Mouse (Mus musculus) hindbrain, embryonic 10.5 days (tissue): ENCODE measurements around the gene Pagr1b. TPM values are rescaled to one million over a fixed set of nuclear protein-coding genes. Genes with fewer than 3 reads are reported as not detected.

Experiments used
- DNase-seq: peaks from one replicate; pipeline ENCODE4 v3.0.0-alpha.2; 2017; ENCODE audit warnings: low spot score
- H3K27ac ChIP-seq: fragments of 300-500 bp; sonication (generic); 2 replicates; pipeline ENCODE4 v1.5.1; 2016; ENCODE audit warnings: mild to moderate bottlenecking, moderate library complexity
- H3K27me3 ChIP-seq: fragments of 300-500 bp; sonication (generic); 2 replicates; pipeline ENCODE4 v1.6.1; 2016; ENCODE audit warnings: mild to moderate bottlenecking; ENCODE audit not compliant: poor library complexity, insufficient read depth, severe bottlenecking
- H3K36me3 ChIP-seq: fragments of 300-500 bp; sonication (generic); 2 replicates; pipeline ENCODE4 v1.6.1; 2016; ENCODE audit warnings: mild to moderate bottlenecking, moderate library complexity
- H3K4me1 ChIP-seq: fragments of 300-500 bp; sonication (generic); replicated peaks from 2 replicates; pipeline ENCODE4 v1.6.1; 2016; ENCODE audit warnings: mild to moderate bottlenecking
- H3K4me3 ChIP-seq: fragments of 300-500 bp; sonication (generic); 2 replicates; pipeline ENCODE4 v1.5.1; 2016; ENCODE audit warnings: mild to moderate bottlenecking, moderate library complexity
- H3K9me3 ChIP-seq: fragments of 300-500 bp; sonication (generic); 2 replicates; pipeline ENCODE4 v1.6.1; 2016; ENCODE audit warnings: mild to moderate bottlenecking, moderate library complexity
- WGBS: fragments of 180-500 bp; shearing (Covaris S2); methylation state at CpG from one replicate; pipeline ENCODE4 v1.1.7; 2016; 5-methylcytosine and 5-hydroxymethylcytosine counted together
- polyA plus RNA-seq: library from polyadenylated mRNA; unstranded; fragments of >200 nt; fragmentation: Nextera tagmentation; extraction: Ambion mirVana; gene quantifications from 2 replicates; pipeline ENCODE4 v1.2.1, GENCODE M21; 2016

Gene Pagr1b
- polyA plus RNA-seq, 1 experiment from 2014 or later: 0.55 TPM

DNA sequence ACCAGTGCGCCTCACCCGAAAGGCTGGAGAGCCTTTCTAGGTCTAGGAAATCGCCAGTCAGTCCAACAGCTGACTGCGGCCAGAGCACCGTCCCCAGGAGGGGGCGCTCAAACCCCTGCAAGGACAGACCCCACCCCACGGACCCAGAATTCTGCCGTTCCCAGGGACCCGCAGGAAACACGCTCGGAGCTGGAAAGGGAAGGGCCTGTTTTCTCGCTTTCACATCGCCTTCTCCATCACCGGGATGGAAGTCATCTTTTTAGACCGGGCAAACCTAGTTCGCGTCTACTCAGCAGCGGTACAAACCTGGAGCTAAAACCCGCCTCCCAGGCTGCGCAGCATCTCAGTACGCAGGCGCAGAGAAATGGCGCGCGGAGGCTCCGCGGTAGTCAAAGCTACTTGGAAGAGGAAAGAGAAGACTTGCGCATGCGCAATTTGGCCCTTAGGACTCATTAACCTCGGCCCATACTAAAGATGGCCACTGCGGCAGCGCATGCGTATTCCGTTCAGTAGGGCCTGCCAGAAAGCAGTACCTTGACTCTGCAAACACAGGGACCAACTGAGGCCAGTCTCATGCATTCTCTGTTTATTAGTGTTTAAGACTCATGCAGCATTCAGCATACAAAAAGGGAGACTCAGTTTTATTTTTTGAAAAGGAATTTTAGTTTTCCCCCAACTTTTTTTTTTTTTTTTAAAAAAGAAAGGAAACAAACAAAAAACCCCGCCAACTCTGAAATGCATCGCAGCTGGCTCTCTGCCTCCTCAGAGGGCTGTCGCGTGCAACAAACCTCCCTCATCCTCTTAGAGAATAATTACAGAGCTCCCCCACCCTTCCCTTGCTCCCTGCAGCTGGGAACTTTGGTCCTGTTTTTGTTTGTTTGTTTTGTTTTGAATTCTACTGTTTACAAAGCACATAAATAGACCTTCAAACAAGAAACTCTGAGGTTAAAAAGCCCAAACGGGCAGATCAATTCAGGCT is 976 bp upstream of the Pagr1b start, which contains the start of gene Pagr1a:
Gene Pagr1a (minus strand): TSS at position 382 of the 979 bp plus-strand sequence.
- no peaks in the 10 kb centered on the region for H3K27me3 ChIP-seq
- H3K9me3 ChIP-seq: no peaks in the 10 kb centered on the region
- peak within 1 kb of the TSS; percentile 98 for H3K27ac ChIP-seq
- peak within 1 kb of the TSS; percentile 90 for H3K4me3 ChIP-seq
- peaks cover 47% of the 10 kb centered on the region for H3K36me3 ChIP-seq
- peaks cover 81% of the 10 kb centered on the region for H3K4me1 ChIP-seq
- WGBS: 5% methylated on average over 39 of the region's 39 CpGs
- peak; percentile 99 for DNase-seq

DNA sequence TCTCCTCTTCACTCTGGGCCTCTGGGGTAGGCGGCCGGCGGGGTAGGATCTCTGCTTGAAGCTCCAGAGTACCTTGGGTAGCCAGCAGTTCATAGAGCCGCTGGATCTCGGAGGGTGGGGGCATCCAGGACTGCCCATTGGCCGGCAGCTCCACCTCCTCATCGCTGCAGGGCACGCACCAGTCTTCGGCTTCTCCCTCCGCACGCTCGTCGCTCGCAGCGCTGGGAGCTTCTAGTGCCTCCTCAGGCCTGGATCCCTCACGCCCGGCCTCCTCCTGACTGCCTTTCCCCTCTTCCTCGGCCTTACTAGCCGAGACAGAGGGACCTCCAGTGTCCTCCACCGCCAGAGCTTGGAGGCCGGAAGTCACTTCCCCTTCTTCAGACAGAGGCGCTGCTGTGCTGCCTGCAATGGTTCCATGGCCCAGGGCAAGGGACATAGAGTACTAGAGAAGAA is 228 bp upstream of the Pagr1b start:
- under 1% methylated on average over 22 of the region's 22 CpGs for WGBS
- no peaks in the 10 kb centered on the region for H3K9me3 ChIP-seq
- no peaks in the 10 kb centered on the region for H3K27me3 ChIP-seq
- no peak for DNase-seq
- peak overlapping the region; percentile 87 for H3K4me3 ChIP-seq
- peak overlapping the region; percentile 98 for H3K27ac ChIP-seq
- peaks cover 48% of the 10 kb centered on the region for H3K36me3 ChIP-seq
- H3K4me1 ChIP-seq: peaks cover 77% of the 10 kb centered on the region

- DNase-seq: peak; percentile 49
- Histone ChIP-seq H3K9me3 (no peaks in the 10 kb centered on the region), H3K27ac (peak overlapping the region; percentile 98), H3K36me3 (peaks cover 51% of the 10 kb centered on the region), H3K27me3 (no peaks in the 10 kb centered on the region), H3K4me3 (peak overlapping the region; percentile 87), H3K4me1 (peaks cover 74% of the 10 kb centered on the region)
- 1% methylated on average over 10 of the region's 10 CpGs for WGBS
Observed at GRCm38 (mm10) chr7:127016081-127016480, 203 bp downstream of the Pagr1b start.

GRCm38 (mm10) chr7:127014993-127015392 is 1.3 kb downstream of the Pagr1b start:
- no peaks in the 10 kb centered on the region for H3K9me3 ChIP-seq
- peak overlapping the region; percentile 98; the same call in 1 of the 2 replicates for H3K27ac ChIP-seq
- H3K27me3 ChIP-seq: no peaks in the 10 kb centered on the region
- H3K4me1 ChIP-seq: peaks cover 63% of the 10 kb centered on the region
- H3K4me3 ChIP-seq: peak overlapping the region; percentile 87; the same call in 1 of the 2 replicates
- H3K36me3 ChIP-seq: peaks cover 51% of the 10 kb centered on the region
- 95% methylated on average over 12 of the region's 12 CpGs for WGBS
- no peak for DNase-seq

- H3K27ac ChIP-seq: peak within 1 kb of the TSS; percentile 98
- peak; percentile 26 for DNase-seq
- 66% methylated on average over 11 of the region's 11 CpGs for WGBS
Observed at GRCm38 (mm10) chr7:127014320-127014719, 2.0 kb downstream of the Pagr1b start, which contains the start of gene Mvp. Gene Mvp, minus strand, starts transcription at chr7:127014621.

GRCm38 (mm10) chr7:127013385-127013784 is 2.9 kb downstream of the Pagr1b start:
- H3K36me3 ChIP-seq: peaks cover 46% of the 10 kb centered on the region
- H3K27me3 ChIP-seq: no peaks in the 10 kb centered on the region
- H3K4me3 ChIP-seq: 0 out of 2 replicates have a peak overlapping the region, but pooled peaks have one; percentile 9
- peaks cover 58% of the 10 kb centered on the region for H3K4me1 ChIP-seq
- WGBS: 92% methylated on average over 6 of the region's 6 CpGs
- no peak overlapping the region for H3K27ac ChIP-seq
- H3K9me3 ChIP-seq: no peaks in the 10 kb centered on the region
- DNase-seq: no peak

More at GRCm38 (mm10) chr7:127014320-127014719, 2.0 kb downstream of the Pagr1b start, which contains the start of gene Mvp:
- no peaks in the 10 kb centered on the region for H3K27me3 ChIP-seq
- peak within 1 kb of the TSS; percentile 87 for H3K4me3 ChIP-seq
- peaks cover 47% of the 10 kb centered on the region for H3K36me3 ChIP-seq
- no peaks in the 10 kb centered on the region for H3K9me3 ChIP-seq
- H3K4me1 ChIP-seq: peaks cover 58% of the 10 kb centered on the region

DNA sequence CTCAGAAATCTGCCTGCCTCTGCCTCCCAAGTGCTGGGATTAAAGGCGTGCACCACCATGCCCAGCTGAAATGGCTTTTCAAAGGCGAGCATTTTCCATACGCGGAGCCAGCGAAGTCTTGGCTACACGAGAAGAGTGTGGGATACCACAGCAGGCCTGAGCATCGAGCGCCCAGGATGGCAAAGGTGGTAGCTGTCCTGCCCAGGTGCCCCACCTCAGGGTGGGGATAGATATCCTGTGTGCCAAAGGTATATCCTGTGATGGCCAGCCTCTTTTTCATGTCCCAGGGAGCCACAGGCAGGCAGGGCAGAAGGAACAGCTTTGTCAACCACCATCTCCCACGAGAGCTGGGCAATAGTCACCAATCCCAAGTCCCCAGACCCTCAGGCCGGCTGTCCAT is 3.4 kb downstream of the Pagr1b start:
- no peak for DNase-seq
- 94% methylated on average over 10 of the region's 10 CpGs for WGBS
- Histone ChIP-seq H3K4me3 (0 out of 2 replicates have a peak overlapping the region, but pooled peaks have one; percentile 9), H3K36me3 (peaks cover 46% of the 10 kb centered on the region), H3K4me1 (peaks cover 54% of the 10 kb centered on the region), H3K27me3 (no peaks in the 10 kb centered on the region), H3K9me3 (no peaks in the 10 kb centered on the region), H3K27ac (no peak overlapping the region)

- peaks cover 51% of the 10 kb centered on the region for H3K4me1 ChIP-seq
- H3K36me3 ChIP-seq: peaks cover 46% of the 10 kb centered on the region
Observed at GRCm38 (mm10) chr7:127012374-127012773, 3.9 kb downstream of the Pagr1b start.

DNA sequence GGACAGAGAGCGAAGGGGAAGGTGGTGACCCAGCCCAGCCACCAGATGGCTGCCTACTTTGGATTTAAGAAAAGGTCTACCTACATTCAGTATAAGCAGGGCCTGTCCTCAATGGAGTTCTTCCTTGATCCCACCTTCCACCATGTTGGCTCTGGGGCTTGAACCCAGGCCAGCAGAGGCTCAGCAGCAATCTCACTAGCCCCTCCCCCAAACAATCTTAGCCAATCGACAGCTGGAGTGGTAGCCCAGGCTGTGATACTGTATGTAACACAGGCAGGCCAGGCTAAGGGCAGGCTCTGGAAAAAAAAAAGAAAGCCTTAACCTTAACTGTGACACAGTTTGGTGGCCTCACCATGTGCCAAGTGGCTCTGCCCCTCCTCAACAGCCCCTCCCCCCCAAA is 4.6 kb downstream of the Pagr1b start:
- Histone ChIP-seq H3K4me3 (no peak overlapping the region), H3K36me3 (peaks cover 46% of the 10 kb centered on the region), H3K27ac (peak overlapping the region; percentile 45; the same call in 1 of the 2 replicates), H3K9me3 (no peaks in the 10 kb centered on the region), H3K27me3 (no peaks in the 10 kb centered on the region), H3K4me1 (peaks cover 50% of the 10 kb centered on the region)
- 85% methylated on average over 2 of the region's 2 CpGs for WGBS
- DNase-seq: no peak

More at GRCm38 (mm10) chr7:127012374-127012773, 3.9 kb downstream of the Pagr1b start:
- DNase-seq: no peak
- no peak overlapping the region for H3K4me3 ChIP-seq
- H3K9me3 ChIP-seq: no peaks in the 10 kb centered on the region
- no peak overlapping the region for H3K27ac ChIP-seq
- WGBS: 90% methylated on average over 6 of the region's 6 CpGs
- no peaks in the 10 kb centered on the region for H3K27me3 ChIP-seq

- Histone ChIP-seq H3K4me3 (no peak overlapping the region), H3K9me3 (no peaks in the 10 kb centered on the region), H3K4me1 (peaks cover 44% of the 10 kb centered on the region), H3K36me3 (peaks cover 46% of the 10 kb centered on the region), H3K27ac (0 out of 2 replicates have a peak overlapping the region, but pooled peaks have one; percentile 45), H3K27me3 (no peaks in the 10 kb centered on the region)
- 88% methylated on average over 2 of the region's 2 CpGs for WGBS
- DNase-seq: no peak
Observed at GRCm38 (mm10) chr7:127011051-127011450, 5.2 kb downstream of the Pagr1b start.

DNA sequence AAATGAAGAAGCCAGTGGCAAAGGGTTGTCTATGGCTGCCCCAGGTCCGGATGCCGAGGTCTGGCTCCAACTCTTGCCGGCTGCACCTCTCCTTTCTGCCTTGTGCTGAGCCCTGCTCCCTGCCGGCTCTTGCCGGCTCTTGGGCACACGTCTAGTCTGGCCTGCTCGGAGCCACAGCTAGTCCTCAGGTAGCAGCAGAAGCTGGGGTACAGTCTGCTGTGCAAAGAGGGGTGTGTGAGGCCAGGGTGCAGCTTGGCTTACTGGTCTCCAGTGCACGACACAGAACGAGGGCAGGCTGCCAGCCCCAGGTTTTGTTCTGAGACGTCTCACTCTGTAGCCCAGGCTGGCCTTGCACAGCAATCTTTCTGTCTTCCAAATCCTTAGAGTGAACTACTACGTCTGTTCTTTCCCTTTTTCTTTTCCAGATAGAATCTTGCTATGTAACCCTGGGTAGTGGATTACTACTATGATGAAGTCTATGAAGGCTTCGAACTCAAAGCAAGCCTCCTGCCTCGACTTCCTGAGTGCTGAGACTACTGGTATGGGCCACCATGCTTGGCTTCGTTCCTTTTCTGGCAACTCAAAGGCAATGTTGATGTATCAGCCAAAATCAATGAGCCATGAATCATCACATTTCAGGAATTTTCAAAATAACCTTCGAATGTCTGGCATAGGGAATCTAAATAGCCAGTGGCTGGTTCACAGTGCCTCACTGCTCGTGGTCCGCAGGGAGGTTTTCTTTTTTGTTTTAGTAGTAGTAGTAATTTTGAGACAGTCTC is 6.8 kb downstream of the Pagr1b start:
- no peak for DNase-seq
- Histone ChIP-seq H3K4me1 (peaks cover 28% of the 10 kb centered on the region), H3K27ac (peak overlapping the region; percentile 76), H3K36me3 (peaks cover 32% of the 10 kb centered on the region), H3K9me3 (no peaks in the 10 kb centered on the region), H3K27me3 (no peaks in the 10 kb centered on the region), H3K4me3 (no peak overlapping the region)
- 85% methylated on average over 17 of the region's 17 CpGs for WGBS

DNA sequence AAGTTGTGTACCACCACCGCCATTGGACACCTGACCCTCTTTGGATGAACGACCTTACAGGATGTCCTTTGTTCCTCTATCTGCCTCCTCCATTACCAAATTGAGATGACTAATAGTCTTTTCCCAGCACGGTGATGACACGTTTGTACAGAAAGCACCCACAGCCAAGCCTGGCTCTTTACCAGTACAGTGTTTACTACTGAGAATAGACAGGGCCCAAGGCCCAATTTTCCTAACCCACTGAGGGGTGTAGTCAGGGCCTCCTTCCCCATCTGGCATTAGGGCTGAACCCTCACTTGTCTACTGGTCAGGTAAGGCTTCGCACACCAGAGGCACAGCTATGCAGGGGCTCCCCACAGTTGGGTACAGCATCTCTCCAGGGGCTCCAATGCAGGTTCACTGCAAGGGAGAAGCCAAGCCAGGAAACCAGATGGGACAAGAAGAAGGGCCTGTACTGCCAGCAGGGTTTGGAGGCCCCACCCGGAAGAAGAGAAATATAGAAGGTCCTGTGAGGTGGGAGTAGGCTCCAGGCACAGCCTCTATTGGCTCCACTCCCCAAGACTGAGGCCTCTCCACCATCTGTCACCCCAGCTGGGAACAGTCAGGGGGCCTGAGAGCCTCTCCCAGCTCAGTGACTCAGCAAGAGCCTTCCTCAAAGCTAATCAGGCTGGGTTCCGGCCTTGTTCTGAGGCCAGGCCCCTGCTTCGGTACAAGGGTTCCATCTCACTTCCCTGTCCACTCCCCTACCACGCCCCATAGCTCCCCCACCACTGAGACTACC is 7.9 kb downstream of the Pagr1b start:
- no peaks in the 10 kb centered on the region for H3K9me3 ChIP-seq
- no peak overlapping the region for H3K4me3 ChIP-seq
- 69% methylated on average over 9 of the region's 9 CpGs for WGBS
- peak overlapping the region; percentile 76 for H3K27ac ChIP-seq
- peak; percentile 30 for DNase-seq
- peaks cover 21% of the 10 kb centered on the region for H3K36me3 ChIP-seq
- peaks cover 22% of the 10 kb centered on the region for H3K4me1 ChIP-seq
- no peaks in the 10 kb centered on the region for H3K27me3 ChIP-seq
